Mouse (Mus musculus) bone marrow macrophage, adult 2 months (primary cell): ENCODE data around the gene G6pdx.

ENCODE experiments used
- CTCF ChIP-seq: IDR thresholded peaks from 2 replicates; pipeline ENCODE4 v1.5.1; 2012; ENCODE audit warnings: low read depth, mild to moderate bottlenecking, low read length, moderate library complexity
- POLR2A ChIP-seq: IDR thresholded peaks from 2 replicates; pipeline ENCODE4 v1.6.1; 2012; ENCODE audit warnings: mild to moderate bottlenecking, low read depth, low read length, borderline replicate concordance

DNA sequence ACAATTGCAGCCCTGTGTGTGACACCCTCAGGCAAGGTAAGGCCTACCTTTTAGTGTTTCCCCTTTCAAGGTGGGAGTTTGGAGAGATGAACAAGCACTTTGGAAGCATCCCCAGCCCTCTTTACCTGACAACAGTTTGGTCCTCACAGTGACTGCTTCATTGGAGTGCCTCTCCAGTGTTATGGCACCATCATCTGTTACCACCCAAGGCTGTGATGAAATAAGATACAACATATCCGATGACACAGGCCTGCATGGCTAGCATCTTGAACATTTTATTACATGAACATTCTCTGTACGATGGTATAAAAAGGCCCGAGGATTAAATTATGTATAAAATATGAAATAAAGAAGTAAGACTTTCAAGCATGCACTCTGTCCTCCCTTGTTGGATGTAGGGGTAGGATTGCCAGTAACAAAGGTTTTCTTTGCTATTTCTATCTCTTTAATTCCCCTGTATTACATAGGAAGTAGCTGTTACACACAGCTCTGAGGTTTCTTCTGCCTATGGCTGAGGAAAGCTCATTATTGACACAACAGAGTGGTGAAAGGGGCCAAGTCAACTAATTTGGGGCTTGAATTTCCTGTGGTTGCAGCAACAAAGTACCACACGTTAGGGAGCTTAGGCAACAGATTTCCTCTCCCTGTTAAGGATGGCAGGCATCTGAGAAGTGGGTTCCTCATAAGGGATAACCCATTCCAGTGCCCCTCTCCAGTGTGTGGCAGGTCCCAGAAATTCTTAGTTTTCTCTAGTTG, 22.3 kb upstream of the G6pdx start:
- no peak for TF ChIP-seq CTCF
- no peak for TF ChIP-seq POLR2A
